Mouse (Mus musculus) heart, postnatal 25 days (tissue): Measurements from ENCODE around the gene Pdzrn3. TPM values are rescaled to one million over a fixed set of nuclear protein-coding genes. Genes with fewer than 3 reads are reported as not detected.

Source experiments
- DNase-seq: peaks from one replicate; pipeline ENCODE4 v3.0.0; 2022; ENCODE audit warnings: low spot score
- intact Hi-C: fragments of 180-260 bp; cut with DNase I; formaldehyde crosslinking; loops from one replicate; pipeline ENCODE4 v1.15.1; 2025
- total RNA-seq, 2 experiments: library from RNA; stranded (reverse); gene quantifications; 2 replicates each; pipeline ENCODE4 v1.2.3; 2021

Gene Pdzrn3
- total RNA-seq, 2 experiments from 2014 or later = 28.6 to 35.5 TPM

DNA sequence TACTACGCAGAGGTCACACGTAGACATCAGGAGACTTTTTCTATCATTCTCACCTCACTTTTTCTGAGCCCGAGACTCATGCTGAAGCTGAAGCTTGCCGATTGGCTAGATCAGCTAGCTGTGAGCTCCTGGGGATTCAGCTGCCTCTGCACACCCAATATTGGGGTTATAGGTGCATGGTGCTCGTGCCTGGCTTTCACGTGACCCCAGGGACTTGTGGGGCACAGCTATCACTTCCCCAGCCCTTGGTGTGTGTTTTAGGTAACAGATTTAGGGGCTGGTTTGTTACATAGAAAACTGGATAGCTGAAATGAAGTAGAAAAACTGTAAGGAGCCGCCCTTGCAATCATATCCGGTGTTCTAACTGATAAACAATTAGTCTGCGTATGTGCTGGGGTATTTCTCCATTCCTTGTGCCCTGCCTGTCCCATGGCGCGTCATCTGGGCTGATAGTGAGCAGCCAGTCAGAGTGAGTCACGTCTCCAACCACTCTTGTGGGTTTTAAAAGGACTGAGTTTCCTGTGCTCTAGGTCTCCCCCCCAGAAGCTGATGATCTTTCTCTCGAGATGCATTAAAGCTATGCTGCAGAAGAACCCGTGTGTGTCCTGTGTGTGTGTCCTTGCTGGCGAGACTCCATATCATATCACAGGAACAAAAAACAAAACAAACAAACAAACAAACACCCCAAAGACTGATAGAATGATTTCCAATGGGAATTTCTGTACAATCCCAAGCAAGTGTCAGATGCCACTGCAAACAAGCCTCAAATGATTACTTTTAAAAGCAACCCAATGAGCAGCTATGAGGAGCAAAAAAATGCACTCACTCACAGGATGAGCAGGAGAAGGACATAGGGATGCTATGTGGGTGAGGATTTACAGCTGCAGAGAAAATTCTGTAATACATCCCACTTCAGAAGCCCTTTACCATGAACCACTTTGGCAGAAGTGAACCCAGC, 79.9 kb downstream of the Pdzrn3 start:
- no peak for DNase-seq
- intact Hi-C loops = no loop called here

DNA sequence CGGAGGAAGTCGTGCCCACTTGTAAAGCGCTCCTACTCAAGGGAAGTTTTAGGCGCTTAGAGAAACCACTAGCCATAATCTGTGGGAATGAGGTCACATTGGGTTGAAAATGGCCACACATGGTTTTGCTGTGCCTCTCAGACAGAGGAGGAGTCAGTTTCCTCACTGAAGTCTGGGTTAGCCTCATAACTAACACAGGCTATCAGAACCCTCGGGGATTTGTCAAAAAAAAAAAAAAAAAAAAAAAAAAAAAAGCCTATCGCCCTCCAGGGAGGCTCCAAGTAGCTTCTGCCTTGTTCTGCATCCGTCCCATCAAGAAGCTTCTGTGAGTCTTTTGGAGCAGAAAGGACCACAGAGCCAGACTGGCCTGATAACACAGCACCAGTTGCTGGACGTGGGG, 80.7 kb downstream of the Pdzrn3 start:
- intact Hi-C loops = no loop called here
- no peak for DNase-seq

DNA sequence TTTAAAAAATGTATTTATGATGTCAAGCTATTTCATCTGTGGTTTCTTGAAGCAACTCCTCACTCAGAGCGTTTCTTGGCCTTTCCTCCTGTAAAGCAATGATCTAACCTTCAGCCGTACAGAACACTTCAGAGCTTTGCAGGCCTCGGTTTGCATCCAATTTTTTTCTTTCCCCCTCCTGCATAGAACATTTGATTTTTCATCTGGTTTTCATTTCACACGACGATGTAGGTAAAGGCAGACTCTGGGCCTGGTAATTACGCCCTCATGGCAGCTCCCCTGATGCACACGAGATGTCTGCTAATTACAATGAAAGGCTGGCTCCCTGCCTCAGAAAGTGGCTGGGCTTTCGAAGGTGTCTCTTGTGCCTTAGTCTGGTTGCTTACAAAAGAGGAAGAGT, 81.4 kb downstream of the Pdzrn3 start:
- intact Hi-C loops = no loop called here
- DNase-seq = no peak

DNA sequence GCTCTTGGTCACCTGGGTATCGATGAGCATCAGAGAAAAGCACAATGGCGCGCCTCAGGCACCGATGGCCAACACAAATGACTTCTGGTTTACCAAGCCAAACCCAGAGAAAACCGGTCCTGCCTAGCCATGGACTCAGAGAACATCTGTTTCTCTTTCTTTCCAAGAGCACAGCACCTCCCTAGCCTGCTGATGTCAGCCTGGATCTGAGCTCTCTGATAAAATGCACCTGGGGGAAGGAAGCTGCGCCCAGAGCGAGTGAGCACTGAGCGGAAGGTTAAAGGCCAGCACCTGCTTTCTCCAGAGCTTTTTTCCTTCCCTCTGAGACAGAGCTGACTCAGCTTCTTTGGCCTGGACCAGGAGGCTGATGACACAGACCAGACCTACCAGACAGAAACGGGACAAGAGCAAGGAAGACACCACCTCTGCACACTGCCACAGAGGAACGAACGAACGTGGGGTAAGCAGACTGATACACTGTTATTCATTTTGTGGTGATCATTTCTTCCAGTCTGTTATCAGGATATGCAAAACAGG, 84.6 kb downstream of the Pdzrn3 start:
- intact Hi-C loops = no loop called here
- DNase-seq = no peak

DNA sequence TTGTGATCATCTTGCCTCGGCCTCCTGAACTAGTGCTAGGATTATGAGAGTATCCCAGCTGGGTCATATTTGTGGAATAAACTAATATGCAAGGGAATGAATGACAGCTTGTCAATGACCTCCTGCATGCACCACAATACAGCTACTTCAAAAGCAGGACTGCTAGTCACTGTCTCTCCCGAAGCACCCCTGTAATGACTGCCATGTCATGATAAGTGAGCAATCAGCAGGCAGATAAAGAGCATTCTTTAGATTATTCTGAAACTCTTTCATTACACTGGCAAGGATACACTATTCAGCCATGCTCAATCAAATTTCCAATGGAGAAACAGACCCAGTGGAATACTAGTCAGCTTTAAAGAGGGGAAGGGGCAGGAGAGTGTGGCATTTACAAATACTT, 85.8 kb downstream of the Pdzrn3 start:
- intact Hi-C loops = no loop called here
- no peak for DNase-seq

DNA sequence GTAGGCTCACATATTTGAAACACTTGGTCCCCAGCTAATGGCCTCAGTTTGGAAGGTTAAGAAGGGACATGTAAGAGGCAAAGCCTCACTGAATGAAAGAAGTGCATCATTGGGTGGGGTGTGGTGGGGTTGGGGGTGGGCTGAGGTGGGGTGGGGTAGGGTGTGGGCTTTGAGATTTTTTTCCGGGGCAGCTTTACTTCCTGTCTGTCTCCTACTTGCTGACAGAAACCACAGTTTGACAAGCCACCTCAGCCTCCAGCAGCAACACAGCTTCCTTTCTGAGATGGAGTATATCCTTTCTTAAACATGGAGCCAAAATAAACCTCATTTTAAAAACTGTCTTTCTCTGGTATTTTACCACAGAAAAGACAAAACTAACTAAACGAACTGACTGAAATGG, 87.5 kb downstream of the Pdzrn3 start:
- intact Hi-C loops = no loop called here
- no peak for DNase-seq

DNA sequence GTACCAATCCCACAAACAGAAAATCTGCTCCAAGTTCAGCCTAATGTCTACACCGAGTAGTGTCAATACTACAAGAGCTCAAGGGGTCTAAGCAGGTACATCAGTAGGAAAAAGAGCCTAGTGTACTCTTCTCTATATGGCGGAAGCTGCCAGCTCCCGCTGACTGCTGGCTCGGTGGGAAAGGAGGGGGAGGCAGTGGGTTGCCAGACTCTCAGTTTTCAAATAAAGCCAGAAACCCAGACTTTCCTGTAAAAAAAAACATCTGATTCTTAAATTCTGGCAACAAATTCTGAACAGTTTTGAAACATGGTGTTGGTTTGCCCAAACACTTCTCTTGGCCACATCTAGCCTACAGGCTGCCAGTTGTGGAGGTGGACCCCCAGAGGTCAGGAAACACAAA, 88.3 kb downstream of the Pdzrn3 start:
- no peak for DNase-seq
- intact Hi-C loops = no loop called here

DNA sequence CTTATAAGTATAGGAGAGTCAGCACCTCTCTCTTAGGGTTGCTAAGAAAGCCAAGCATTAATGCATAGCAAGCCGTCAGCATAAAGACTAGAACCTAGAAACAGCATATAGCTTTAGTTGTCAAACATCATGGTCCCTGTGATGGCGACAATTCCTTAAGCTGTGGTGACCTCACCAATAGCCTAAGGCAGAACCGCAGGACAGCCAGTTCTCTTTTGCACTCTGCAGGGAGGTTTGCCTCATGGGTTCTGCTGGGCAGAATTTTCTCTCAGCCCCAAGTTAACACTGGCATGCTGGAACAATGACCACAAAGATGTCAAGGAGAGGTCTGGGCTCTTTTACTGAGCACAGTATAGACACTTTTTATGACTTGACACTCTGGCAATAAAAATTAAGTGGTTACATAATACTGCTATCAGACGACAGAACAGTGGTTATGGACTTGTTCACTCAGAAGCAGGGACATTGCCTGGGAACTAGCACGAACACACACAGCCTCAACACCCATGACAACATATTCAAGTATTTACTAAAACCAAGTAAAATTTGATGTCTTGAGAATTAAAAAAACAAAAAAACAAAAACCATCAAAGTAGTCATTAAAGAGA, 90.0 kb downstream of the Pdzrn3 start:
- DNase-seq = no peak
- intact Hi-C loops = no loop called here

DNA sequence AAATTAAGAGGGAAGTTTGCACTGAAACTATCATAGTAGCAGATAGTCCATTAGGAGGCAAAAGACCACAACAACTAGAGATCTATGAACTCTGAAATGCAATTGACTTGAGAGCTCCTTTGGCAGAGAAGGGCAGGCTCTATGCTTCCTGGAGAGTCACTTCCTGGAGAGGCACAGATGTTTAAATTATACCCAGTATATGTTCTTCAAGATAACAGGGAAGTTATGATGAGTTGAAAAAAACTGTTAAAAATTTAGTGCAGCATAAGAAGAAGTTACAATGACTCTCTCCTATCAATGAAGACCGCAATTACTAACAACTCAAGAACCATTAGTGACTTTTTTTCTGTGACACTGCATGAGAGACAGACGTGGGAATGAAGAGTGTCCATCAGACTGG, 90.6 kb downstream of the Pdzrn3 start:
- no peak for DNase-seq
- intact Hi-C loops = no loop called here

DNA sequence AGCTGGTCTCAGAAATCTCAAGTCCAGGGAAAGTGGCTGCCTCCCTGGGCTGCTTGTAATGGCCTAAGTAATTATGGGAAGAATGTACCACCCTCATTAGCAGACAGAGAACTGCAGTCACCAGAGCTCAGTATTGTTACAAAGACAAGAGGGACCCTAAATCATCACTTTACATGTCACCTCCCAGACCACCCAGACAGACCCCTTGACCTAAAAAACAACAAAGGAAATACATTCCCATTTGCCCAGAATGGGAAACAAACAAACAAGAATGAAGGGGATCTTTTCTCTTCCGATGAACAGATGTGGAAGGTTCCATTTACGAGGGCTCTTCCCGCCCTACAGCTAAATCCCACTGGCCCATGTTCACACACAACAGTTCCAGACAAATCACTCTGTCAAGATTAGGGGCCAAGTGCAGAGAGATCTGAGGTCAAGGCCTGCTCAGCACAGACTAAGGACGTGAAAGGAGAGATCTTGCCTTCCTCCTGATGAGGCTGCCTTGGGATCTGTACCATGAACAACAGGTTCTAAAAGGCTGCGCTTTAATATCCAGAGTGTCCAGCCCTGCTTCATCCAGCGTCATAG, 93.2 kb downstream of the Pdzrn3 start:
- DNase-seq = no peak
- intact Hi-C loops = no loop called here

DNA sequence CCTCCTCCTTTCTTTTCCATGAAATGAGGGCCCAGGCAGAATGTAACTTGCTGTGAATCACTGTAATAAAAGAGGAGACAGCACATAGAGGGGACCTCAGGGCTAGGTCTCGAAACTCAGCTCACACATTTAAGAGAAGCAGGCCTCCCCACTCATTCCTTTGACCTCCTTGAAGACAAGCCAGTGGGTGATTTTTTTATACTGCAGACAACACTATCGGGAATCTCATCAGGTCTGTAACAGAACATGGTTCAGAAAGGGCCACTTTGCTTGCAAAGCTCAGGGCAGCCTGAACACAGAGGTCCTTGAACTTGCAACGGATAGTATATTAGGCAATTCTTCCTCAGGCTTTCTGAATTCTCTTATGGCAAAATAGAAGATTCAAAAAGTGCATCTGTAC, 93.8 kb downstream of the Pdzrn3 start:
- intact Hi-C loops = no loop called here
- no peak for DNase-seq

DNA sequence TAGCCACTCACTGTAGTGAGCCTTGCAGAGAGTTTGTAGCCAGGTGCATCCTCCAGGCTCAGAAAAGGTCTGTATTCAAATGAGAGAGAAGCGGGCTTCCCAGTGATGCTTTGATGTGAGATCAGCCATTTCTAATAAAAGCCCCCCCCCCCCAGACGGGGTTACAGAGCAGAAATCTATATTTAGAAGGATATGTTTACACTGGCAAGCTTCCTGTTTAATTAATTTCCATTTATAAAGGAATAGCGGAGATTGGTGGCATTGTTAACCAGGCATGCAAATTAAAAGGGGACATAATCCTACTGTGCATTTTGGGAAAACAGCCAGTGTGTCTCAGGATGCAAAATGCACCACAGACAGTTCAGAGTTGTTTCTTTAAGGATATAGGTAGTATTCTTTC, 96.1 kb downstream of the Pdzrn3 start:
- intact Hi-C loops = no loop called here
- no peak for DNase-seq

DNA sequence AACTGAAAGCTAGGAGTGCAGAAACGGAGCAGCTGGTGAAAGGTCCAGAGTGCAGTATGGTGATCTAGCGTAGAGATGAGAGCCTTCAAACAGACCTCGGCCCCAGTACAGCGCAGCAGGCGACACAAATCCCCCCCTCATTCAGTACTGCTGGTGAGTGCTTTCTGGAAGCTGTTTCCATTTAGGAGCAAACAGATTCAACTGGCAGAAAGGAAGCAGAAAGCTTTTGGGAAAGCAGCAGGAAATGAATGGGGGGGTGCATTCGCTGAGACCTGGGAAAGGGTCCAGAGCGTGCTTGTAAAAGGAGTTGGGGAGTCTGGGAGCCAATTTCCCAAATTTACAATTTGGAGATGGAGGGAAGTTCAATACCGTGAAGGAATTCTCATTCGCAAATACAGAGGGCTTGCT, 96.9 kb downstream of the Pdzrn3 start:
- no peak for DNase-seq
- intact Hi-C loops = no loop called here

DNA sequence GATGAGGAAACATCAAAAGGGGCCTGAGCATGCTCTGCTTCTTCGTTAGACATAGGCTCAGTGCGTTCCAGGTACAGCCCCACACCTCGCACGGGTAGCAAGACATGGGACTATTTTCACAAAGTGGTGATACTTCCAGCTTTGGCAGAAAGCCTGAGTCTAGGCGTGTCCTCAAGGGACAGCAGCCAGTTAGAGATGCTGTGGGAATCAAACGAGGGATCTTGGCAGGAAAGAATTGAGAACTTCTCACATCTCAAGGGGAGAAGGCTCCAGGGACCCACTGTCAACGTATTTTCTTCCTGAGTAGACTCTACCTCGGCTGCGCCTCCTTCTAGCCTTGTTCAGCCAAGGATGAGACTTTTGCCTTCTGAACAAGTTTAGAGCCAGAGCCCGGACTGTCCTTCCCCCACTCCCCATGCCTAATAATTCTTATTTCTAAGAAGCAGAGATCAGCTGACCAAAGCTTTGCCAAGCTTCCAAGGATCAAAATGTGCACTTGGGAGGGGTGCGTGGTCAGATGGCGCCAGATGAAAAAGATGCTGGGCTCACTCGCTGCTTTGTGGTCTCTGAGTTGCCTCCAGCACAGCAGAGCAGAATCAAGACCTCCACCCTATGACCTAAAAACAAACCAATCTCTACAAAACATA, 99.3 kb downstream of the Pdzrn3 start:
- intact Hi-C loops = no loop called here
- no peak for DNase-seq

DNA sequence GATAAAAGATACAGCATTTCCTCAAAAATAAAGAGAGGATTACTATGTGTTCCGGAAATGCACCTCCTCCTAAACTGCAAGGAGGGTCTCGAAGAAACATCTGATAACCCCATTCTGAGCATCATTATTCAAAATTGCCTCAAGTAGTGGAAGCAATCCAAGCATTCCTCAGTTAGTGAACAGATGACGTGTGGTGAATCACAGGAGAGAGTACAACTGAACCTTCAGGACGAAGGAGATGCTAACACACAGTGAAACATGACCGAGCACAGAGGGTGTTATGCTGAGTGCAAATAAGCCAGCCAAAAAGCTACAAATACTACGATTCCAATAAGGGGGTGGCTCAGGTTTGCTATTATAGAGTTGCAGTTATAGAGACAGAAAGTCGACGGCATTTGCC, 101.4 kb downstream of the Pdzrn3 start:
- intact Hi-C loops = no loop called here
- no peak for DNase-seq

DNA sequence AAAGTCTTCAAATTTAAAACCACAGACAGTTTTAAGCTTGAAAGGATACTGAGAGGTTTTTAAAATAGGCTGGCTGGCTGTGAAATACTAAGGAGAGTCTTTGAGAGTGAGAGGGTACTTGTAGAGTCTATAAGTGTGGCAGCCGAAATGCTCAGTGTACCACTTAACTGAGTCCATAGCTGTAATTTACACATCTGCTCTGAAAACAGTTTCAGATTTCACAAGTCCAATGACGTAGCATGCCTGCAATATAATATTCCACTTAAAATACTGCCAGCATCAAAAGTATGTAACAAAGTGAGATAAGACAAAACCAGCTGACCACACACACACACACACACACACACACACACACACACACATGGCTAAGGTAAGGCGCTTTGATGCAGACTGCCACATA, 101.9 kb downstream of the Pdzrn3 start:
- intact Hi-C loops = no loop called here
- no peak for DNase-seq

DNA sequence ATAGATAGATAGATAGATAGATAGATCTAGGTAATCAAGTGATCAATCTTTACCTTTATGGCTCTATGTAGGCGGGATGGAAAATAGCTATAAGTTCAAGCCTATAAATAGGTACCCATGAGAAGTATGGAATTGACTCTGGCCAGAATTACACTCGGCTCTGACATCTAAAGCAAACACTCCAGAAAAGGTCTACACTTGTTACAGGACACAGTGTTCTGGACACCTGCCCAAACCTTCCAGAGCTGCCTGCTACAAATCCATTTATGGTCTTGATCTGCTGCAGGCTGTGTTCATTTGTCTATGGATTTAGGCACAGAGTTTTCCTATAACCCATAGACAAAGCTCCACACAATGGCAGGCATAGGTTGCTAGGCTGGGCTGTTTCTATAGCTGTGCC, 102.9 kb downstream of the Pdzrn3 start:
- DNase-seq = no peak
- intact Hi-C loops = no loop called here

DNA sequence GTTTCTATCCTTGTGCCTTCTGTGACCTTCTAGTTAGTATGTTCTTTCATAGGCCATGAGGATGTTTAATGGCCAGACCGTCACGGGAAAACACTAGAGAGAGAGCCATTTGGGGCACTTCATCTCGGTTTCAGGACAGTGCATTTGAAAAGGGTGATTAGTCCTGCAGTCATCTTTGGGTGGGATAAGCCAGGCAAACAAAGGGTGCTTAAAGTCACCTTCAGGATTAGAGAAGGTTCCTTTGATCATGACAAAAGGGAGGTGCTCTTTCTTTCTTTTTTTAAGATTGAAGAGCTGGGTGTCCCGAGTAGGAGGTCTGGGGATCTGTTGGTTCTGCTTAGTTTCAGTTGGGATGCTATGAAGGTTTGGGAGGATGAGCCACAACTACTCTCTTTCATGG, 105.4 kb downstream of the Pdzrn3 start:
- no peak for DNase-seq
- intact Hi-C loops = no loop called here

DNA sequence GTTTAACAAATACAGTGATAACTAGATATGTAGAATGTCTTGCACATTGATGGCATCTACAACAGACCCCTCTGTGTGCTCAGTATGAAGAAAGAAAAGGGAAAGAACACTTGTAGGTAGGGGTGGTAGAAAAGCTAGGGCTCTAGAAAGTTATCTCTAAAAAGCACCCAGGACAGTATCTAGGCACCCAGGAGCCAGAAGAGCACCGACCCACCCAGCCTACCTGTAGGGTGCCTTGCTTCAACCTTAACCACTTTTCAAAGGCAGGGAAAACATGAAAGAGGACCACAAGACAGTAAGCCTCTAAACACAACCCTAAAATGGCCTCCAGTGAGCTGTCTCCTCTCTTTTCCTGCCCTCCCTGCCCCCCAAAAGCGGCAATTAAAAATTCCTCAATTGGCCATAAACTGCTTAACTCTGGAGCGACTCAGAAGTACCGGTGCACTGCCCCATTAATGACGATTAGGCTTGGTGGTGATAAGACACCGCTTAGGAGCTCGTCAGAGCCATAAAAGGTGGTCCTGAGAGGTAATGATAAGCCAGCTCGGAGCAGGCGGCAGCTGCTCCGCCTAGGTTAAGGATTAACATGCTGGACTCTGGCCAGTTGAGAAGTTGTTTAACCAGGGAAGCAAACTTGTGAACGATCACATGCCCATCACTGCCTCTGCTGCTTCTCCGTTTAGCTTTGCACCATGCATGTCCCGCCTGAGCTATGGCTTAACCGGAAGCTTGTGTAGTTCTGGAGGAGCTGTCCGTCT, 106.1 kb downstream of the Pdzrn3 start:
- DNase-seq = no peak
- intact Hi-C loops = no loop called here
